Mouse (Mus musculus) intestine, embryonic 15.5 days (tissue): Measurements from ENCODE around the gene Sept10. TPM values are rescaled to one million over a fixed set of nuclear protein-coding genes. Genes with fewer than 3 reads are reported as not detected.
"Not testable (repeated sequence)": the region's sequence is repeated elsewhere in the genome, so short reads cannot be mapped to it uniquely, and the experiment has no call there.

Experiments used
- ATAC-seq: fragments of 200-750 bp; cut with Nextera tagmentation; 2 replicates; pipeline ENCODE4 v1.8.0; 2017; ENCODE audit warnings: moderate TSS enrichment, moderate library complexity
- H3K27ac ChIP-seq: fragments of 300-500 bp; sonication (generic); 2 replicates; pipeline ENCODE4 v1.5.1; 2015; ENCODE audit warnings: mild to moderate bottlenecking, inconsistent platforms
- H3K27me3 ChIP-seq: fragments of 300-500 bp; sonication (generic); replicated peaks from 2 replicates; pipeline ENCODE4 v1.6.1; 2015; ENCODE audit warnings: inconsistent platforms
- H3K36me3 ChIP-seq: fragments of 300-500 bp; sonication (generic); 2 replicates; pipeline ENCODE4 v1.6.1; 2015; ENCODE audit warnings: inconsistent platforms
- H3K4me1 ChIP-seq: fragments of 300-500 bp; sonication (generic); replicated peaks from 2 replicates; pipeline ENCODE4 v1.6.1; 2015; ENCODE audit warnings: inconsistent platforms
- H3K4me2 ChIP-seq: fragments of 300-500 bp; sonication (generic); replicated peaks from 2 replicates; pipeline ENCODE4 v1.6.1; 2015; ENCODE audit warnings: mild to moderate bottlenecking, inconsistent platforms
- H3K4me3 ChIP-seq: fragments of 300-500 bp; sonication (generic); replicated peaks from 2 replicates; pipeline ENCODE4 v1.5.1; 2015; ENCODE audit warnings: inconsistent platforms
- H3K9ac ChIP-seq: fragments of 300-500 bp; sonication (generic); 2 replicates; pipeline ENCODE4 v1.6.1; 2015; ENCODE audit warnings: inconsistent platforms
- H3K9me3 ChIP-seq: fragments of 300-500 bp; sonication (generic); 2 replicates; pipeline ENCODE4 v1.6.1; 2016; ENCODE audit warnings: inconsistent platforms
- WGBS: fragments of 180-500 bp; shearing (Covaris S2); methylation state at CpG from one replicate; pipeline ENCODE4 v1.1.7; 2015; 5-methylcytosine and 5-hydroxymethylcytosine counted together
- polyA plus RNA-seq: library from polyadenylated mRNA; unstranded; fragments of >200 nt; fragmentation: Nextera tagmentation; extraction: Ambion mirVana; gene quantifications from 2 replicates; pipeline ENCODE4 v1.2.1, GENCODE M21; 2015

The Sept10 gene
- polyA plus RNA-seq, 1 experiment from 2014 or later, result 40.1 TPM

DNA sequence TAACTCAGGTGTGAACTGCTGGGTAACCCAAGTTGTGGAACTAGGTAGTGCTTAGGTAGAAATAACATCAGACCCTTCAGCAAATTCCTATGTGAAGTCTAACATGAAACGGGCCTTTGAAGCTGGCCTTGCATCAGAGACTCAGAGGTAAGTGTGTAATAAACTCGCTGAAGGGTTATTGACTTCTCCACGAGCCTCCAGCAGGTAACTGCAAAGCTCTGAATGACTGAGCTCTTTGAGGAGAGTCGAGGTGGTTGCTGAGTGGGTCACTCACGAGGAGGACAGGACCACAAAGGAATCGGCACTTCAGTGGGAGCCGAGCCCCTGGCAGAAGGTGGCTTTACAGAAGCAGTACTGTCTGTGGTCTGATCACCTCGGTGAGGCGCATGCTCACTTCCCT is 105.3 kb downstream of the Sept10 start:
- no peak for ATAC-seq
- Histone ChIP-seq H3K9ac (no peak overlapping the region), H3K4me2 (no peak overlapping the region), H3K4me3 (no peak overlapping the region), H3K27me3 (no peaks in the 10 kb centered on the region), H3K27ac (no peak overlapping the region), H3K9me3 (no peaks in the 10 kb centered on the region), H3K36me3 (no peaks in the 10 kb centered on the region), H3K4me1 (no peaks in the 10 kb centered on the region)
- WGBS, result 72% methylated on average over 9 of the region's 9 CpGs

DNA sequence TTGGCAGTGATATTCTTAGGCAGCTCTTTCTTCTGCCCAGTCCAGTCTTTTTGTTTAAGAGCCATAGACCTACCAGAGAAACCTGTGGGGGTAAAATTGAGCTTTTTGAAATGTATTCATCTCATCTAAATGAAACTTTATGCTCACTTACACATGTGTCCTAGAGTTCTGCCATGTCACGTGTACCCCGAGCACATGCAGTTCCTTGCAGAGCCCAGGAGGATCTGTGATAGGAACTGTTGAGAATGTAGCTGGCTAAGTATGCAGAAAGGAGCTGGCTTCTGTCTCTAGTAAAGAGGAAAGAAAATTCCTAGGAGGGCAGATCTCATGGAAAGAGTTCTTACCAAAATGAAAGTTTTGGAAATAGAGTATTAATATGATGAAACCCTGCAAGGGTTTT is 106.0 kb downstream of the Sept10 start:
- WGBS, result 91% methylated on average over 2 of the region's 2 CpGs
- H3K9ac ChIP-seq, result no peak overlapping the region
- no peak overlapping the region for H3K4me3 ChIP-seq
- H3K27ac ChIP-seq, result no peak overlapping the region
- no peaks in the 10 kb centered on the region for H3K4me1 ChIP-seq
- H3K4me2 ChIP-seq, result no peak overlapping the region
- H3K27me3 ChIP-seq, result no peaks in the 10 kb centered on the region
- no peaks in the 10 kb centered on the region for H3K36me3 ChIP-seq
- H3K9me3 ChIP-seq, result no peaks in the 10 kb centered on the region
- no peak for ATAC-seq

DNA sequence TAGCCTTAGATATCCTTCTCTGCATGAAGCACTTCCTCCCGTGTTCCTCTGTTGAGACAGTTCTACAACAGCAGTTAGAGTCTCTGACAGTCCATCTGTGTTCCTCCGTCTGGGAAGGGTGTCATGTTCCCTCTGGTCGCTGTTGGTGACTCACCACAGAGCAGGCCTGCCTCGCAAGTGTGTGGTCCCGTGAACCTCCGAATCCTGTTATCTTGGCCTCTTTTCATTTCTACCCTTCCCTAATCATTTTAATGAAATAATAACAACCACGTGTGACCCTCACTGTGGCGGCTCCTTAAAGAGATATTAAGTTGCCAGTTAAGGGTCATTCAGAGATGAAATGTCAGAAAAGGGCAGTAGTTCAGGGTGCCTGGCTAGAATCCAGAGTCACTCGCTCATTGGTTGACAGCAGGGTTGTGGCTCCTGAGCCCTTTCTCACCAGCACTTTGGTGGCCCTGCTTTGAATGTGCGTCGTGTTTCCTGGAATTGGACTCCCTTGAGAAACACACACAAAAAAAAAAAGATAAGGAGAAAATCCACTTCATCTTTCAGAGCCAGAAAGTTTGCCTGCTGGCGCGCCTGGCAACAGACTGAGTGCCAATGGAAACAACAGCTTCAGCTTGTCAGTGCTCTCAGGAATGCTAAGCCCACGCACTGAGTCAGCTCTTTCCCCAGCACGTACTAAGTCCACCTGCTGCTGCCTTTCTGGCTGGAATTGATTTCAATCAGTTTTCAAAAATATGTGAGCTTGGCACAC is 106.9 kb downstream of the Sept10 start:
- no peak overlapping the region for H3K9ac ChIP-seq
- ATAC-seq, result no peak
- H3K4me1 ChIP-seq, result no peaks in the 10 kb centered on the region
- no peak overlapping the region for H3K4me2 ChIP-seq
- H3K9me3 ChIP-seq, result no peaks in the 10 kb centered on the region
- H3K27ac ChIP-seq, result no peak overlapping the region
- 54% methylated on average over 15 of the region's 15 CpGs for WGBS
- H3K27me3 ChIP-seq, result no peaks in the 10 kb centered on the region
- no peak overlapping the region for H3K4me3 ChIP-seq
- H3K36me3 ChIP-seq, result no peaks in the 10 kb centered on the region

DNA sequence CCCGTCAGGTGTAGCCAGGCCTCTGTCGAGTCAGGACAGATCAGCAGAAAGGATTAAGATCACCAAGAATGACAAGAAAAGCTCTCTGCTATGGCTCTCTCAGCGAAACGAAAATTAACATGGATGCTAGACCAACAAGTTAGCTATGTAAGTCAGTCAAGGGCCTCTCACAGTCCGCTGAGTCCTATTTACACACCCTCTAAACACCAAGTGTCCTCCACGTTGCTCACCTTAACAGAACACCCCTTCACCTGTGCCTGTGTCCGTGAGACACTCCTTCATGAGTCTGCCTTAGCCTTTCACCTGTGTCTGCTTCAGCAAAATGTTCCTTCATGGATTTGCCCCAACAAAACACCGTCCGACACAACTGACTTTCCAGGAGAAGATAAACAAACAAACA is 108.3 kb downstream of the Sept10 start:
- no peak overlapping the region for H3K4me2 ChIP-seq
- no peak overlapping the region for H3K4me3 ChIP-seq
- H3K36me3 ChIP-seq, result no peaks in the 10 kb centered on the region
- 88% methylated on average over 9 of the region's 9 CpGs for WGBS
- ATAC-seq, result no peak
- no peaks in the 10 kb centered on the region for H3K27me3 ChIP-seq
- no peaks in the 10 kb centered on the region for H3K9me3 ChIP-seq
- H3K9ac ChIP-seq, result no peak overlapping the region
- H3K27ac ChIP-seq, result no peak overlapping the region
- H3K4me1 ChIP-seq, result no peaks in the 10 kb centered on the region

DNA sequence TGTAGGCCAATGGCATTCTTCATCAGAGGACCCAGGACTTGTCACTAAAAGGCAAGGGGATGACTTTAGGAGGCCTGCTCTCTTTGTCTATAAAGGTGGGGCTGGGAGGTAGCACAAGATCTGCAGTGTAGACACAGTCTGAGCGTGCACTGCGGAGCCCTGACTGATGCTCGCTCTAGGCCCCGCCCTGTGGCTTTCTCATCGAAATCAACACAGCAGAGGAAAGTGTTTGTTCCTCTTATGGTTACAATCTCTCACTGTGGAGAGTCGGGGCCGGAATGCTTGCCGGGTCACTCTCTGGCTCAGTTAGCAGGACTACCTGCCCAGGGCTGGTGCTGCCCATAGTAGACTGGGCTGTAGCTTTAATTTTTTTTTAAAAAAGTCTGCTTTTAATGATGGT is 108.9 kb downstream of the Sept10 start:
- Histone ChIP-seq H3K9me3 (no peaks in the 10 kb centered on the region), H3K27me3 (no peaks in the 10 kb centered on the region), H3K4me1 (no peaks in the 10 kb centered on the region), H3K27ac (no peak overlapping the region), H3K36me3 (no peaks in the 10 kb centered on the region), H3K4me2 (no peak overlapping the region), H3K4me3 (no peak overlapping the region), H3K9ac (no peak overlapping the region)
- no peak for ATAC-seq
- 86% methylated on average over 8 of the region's 8 CpGs for WGBS

- Histone ChIP-seq H3K9ac (no peak overlapping the region), H3K9me3 (no peaks in the 10 kb centered on the region), H3K27me3 (no peaks in the 10 kb centered on the region), H3K27ac (no peak overlapping the region), H3K4me3 (no peak overlapping the region), H3K4me2 (no peak overlapping the region), H3K4me1 (no peaks in the 10 kb centered on the region), H3K36me3 (no peaks in the 10 kb centered on the region)
- ATAC-seq, result no peak
- WGBS, result 94% methylated on average over 7 of the region's 7 CpGs
Measured at GRCm38 (mm10) chr10:59110386-59110785, 111.3 kb downstream of the Sept10 start.

- no peak for ATAC-seq
- H3K4me3 ChIP-seq, result no peak overlapping the region
- no peak overlapping the region for H3K27ac ChIP-seq
- WGBS, result 26% methylated on average over 2 of the region's 2 CpGs
- H3K4me1 ChIP-seq, result no peaks in the 10 kb centered on the region
- H3K36me3 ChIP-seq, result no peaks in the 10 kb centered on the region
- H3K9ac ChIP-seq, result no peak overlapping the region
- H3K27me3 ChIP-seq, result no peaks in the 10 kb centered on the region
- no peak overlapping the region for H3K4me2 ChIP-seq
- no peaks in the 10 kb centered on the region for H3K9me3 ChIP-seq
Measured at GRCm38 (mm10) chr10:59109015-59109414, 112.6 kb downstream of the Sept10 start.

DNA sequence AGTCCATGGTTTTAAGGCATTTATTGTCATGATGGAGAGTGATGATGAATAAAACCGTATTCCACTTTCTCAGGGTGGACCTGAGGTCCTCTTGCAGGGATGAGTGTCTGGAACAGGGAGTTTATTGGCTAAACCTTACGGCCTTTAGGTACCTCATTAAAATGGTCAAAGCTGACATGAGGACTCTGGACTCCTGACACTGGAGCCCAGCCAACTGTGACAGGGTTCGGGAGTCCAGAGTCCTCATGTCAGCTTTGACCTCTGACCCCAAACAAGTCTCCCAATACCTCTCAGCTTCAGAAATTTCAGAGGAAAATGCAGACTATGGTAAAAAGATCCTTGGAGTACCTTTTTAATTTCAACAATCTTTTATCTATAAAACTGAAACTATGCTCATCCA is 115.0 kb downstream of the Sept10 start:
- Histone ChIP-seq H3K9ac (no peak overlapping the region), H3K4me3 (no peak overlapping the region), H3K36me3 (no peaks in the 10 kb centered on the region), H3K9me3 (no peaks in the 10 kb centered on the region), H3K4me2 (no peak overlapping the region), H3K4me1 (no peaks in the 10 kb centered on the region), H3K27ac (no peak overlapping the region), H3K27me3 (no peaks in the 10 kb centered on the region)
- WGBS, result 75% methylated on average over 3 of the region's 3 CpGs
- no peak for ATAC-seq

GRCm38 (mm10) chr10:59105885-59106284 is 115.8 kb downstream of the Sept10 start:
- no peak overlapping the region for H3K4me3 ChIP-seq
- no peaks in the 10 kb centered on the region for H3K27me3 ChIP-seq
- H3K27ac ChIP-seq, result no peak overlapping the region
- H3K9ac ChIP-seq, result no peak overlapping the region
- no peak overlapping the region for H3K4me2 ChIP-seq
- no peaks in the 10 kb centered on the region for H3K9me3 ChIP-seq
- no peaks in the 10 kb centered on the region for H3K4me1 ChIP-seq
- no peak for ATAC-seq
- no peaks in the 10 kb centered on the region for H3K36me3 ChIP-seq
- WGBS, result 77% methylated on average over 8 of the region's 8 CpGs

DNA sequence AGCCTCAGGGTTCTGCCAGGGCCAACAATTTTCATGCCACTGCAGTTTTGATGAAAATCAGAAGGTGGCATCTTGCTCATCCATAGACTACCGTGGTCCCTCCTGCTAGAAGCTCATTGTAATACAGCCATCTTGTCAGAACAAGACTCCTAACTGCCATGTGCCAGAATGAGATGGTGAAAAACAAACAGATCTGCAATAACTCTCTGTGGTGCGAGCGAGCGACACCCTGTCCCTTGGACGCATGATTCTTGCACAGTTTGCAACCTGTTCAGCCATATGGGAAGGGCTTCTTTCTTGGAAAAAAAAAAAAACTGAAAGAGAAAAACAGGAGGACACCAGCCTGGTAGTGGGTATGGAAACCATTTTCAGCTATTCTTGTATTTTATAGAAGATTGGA is 117.0 kb downstream of the Sept10 start:
- Histone ChIP-seq H3K36me3 (no peaks in the 10 kb centered on the region), H3K9ac (no peak overlapping the region), H3K27me3 (no peaks in the 10 kb centered on the region), H3K4me3 (no peak overlapping the region), H3K4me2 (no peak overlapping the region), H3K4me1 (no peaks in the 10 kb centered on the region), H3K9me3 (no peaks in the 10 kb centered on the region), H3K27ac (no peak overlapping the region)
- no peak for ATAC-seq
- WGBS, result 79% methylated on average over 5 of the region's 5 CpGs

DNA sequence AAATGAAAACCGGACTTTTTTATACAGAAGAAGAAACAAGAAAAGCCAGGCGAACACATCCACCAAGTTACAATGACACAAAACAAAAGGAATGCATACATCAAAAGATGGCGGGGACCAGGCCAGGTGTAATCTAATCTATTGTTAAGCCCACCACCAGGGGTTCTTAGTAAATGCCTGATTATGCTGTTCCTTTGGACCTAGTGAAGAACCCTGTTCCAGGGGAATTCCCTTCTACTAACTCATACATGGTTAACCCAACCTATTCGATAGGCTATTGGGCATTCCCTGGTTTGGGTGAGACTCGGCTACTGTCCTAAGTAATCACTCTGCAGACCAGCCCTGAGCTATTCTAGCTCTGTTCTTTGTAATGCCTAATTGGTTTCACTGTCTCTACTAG is 118.6 kb downstream of the Sept10 start:
- ATAC-seq, H3K4me3 ChIP-seq, H3K36me3 ChIP-seq, H3K27me3 ChIP-seq, H3K9me3 ChIP-seq, H3K27ac ChIP-seq, H3K4me2 ChIP-seq, H3K9ac ChIP-seq, H3K4me1 ChIP-seq: not testable (repeated sequence)
- 89% methylated on average over 5 of the region's 5 CpGs for WGBS

- no peaks in the 10 kb centered on the region for H3K4me1 ChIP-seq
- H3K9me3 ChIP-seq, result no peaks in the 10 kb centered on the region
- no peak for ATAC-seq
- no peak overlapping the region for H3K4me2 ChIP-seq
- no peak overlapping the region for H3K27ac ChIP-seq
- H3K36me3 ChIP-seq, result no peaks in the 10 kb centered on the region
- H3K9ac ChIP-seq, result no peak overlapping the region
- no peak overlapping the region for H3K4me3 ChIP-seq
- H3K27me3 ChIP-seq, result no peaks in the 10 kb centered on the region; the same call in 1 of the 2 replicates
- 89% methylated on average over 7 of the region's 7 CpGs for WGBS
Measured at GRCm38 (mm10) chr10:59091988-59092387, 129.7 kb downstream of the Sept10 start.
